Mouse (Mus musculus): Measurements from ENCODE around the gene Nebl. TPM values are rescaled to one million over a fixed set of nuclear protein-coding genes. Genes with fewer than 3 reads are reported as not detected.

Nebl gene
- total and polyA plus RNA-seq, 3 experiments: 4.7 to 5.4 TPM; not detected in 1

DNA sequence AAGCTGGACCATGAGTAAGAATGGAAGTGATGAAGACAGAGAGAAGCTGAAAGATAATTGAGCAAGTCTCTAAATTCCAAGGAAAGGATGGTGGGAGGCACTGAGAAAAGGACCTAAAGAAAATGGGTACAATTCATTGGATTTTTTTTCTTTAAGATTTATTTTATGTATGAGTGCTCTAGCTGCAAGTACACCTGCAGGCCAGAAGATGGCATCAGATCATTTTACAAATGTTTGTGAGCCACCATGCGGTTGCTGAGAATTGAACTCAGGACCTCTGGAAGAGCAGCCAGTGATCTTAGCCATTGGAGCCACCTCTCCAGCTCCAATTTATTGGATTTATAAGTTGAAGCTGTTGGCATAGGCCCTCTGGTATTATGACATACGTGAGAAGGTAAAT is 316.9 kb downstream of the Nebl start:
- TF ChIP-seq RAD21 (IDR thresholded peaks at IDR 0.05; ENCODE audit: low read depth, low read length): peak; percentile 36
- TF ChIP-seq HCFC1 (IDR thresholded peaks at IDR 0.05; ENCODE audit: low read depth, low read length): no peak
- TF ChIP-seq POLR2AphosphoS2 (IDR thresholded peaks at IDR 0.05; ENCODE audit: low read length): no peak
- no peak for TF ChIP-seq TAL1 (IDR thresholded peaks at IDR 0.05; ENCODE audit: low read length)
- no peak for TF ChIP-seq USF1 (IDR thresholded peaks at IDR 0.05; ENCODE audit: low read depth, low read length)
- no peak for TF ChIP-seq MYC (IDR thresholded peaks at IDR 0.05; ENCODE audit: low read depth, low read length)
- TF ChIP-seq GABPA (IDR thresholded peaks at IDR 0.05; ENCODE audit: low read depth, low read length): no peak
- TF ChIP-seq CTCF (IDR thresholded peaks at IDR 0.05 in 2 of 3, conservative IDR thresholded peaks at IDR 0.05 in 1 of 3; ENCODE audit: control insufficient read depth in 1 of 3, insufficient read depth in 1 of 3, low read depth in 2 of 3, low read length in 3 of 3, poor library complexity in 1 of 3, severe bottlenecking in 1 of 3): peak; percentile 16 to 63 (median 29); a peak in 3 of 6 replicates
- TF ChIP-seq USF2 (IDR thresholded peaks at IDR 0.05; ENCODE audit: borderline replicate concordance in 1 of 2, insufficient read depth in 1 of 2, low read depth in 1 of 2, low read length in 2 of 2): no peak
- no peak for TF ChIP-seq ZNF384 (IDR thresholded peaks at IDR 0.05; ENCODE audit: low read depth, low read length)
- TF ChIP-seq CHD2 (IDR thresholded peaks at IDR 0.05; ENCODE audit: low read length): no peak
- no peak for TF ChIP-seq ZMIZ1 (IDR thresholded peaks at IDR 0.05; ENCODE audit: low read depth, low read length)
- peak; percentile 58 for TF ChIP-seq SMC3 (IDR thresholded peaks at IDR 0.05; ENCODE audit: low read depth, low read length)
- no peak for TF ChIP-seq MEF2A (IDR thresholded peaks at IDR 0.05; ENCODE audit: extremely low read depth, insufficient replicate concordance, low read depth, low read length, poor library complexity, severe bottlenecking)
- TF ChIP-seq ZKSCAN1 (IDR thresholded peaks at IDR 0.05; ENCODE audit: low read depth, low read length): no peak
- no peak for TF ChIP-seq E2F4 (IDR thresholded peaks at IDR 0.05; ENCODE audit: borderline replicate concordance, low read depth, low read length)
- no peak for TF ChIP-seq NELFE (IDR thresholded peaks at IDR 0.05; ENCODE audit: low read depth, low read length)
- peaks cover 0 to 4% of the 10 kb centered on the region in 2 experiments; a peak in 1 of 4 replicates for H3K36me3 ChIP-seq (ENCODE audit: control insufficient read depth in 1 of 2, insufficient read depth in 2 of 2, low read length in 2 of 2)
- H3K27me3 ChIP-seq (ENCODE audit: control insufficient read depth in 1 of 2, insufficient read depth in 2 of 2, low read length in 2 of 2): no peaks in the 10 kb centered on the region
- H3K9ac ChIP-seq (ENCODE audit: control insufficient read depth, low read depth, low read length, poor library complexity, severe bottlenecking): no peak overlapping the region
- DNase-seq (ENCODE audit: low read depth, low spot score): peak; percentile 53
- H3K9me3 ChIP-seq (replicated peaks; ENCODE audit: insufficient read depth, low read length): no peaks in the 10 kb centered on the region
- H3K27ac ChIP-seq (ENCODE audit: control insufficient read depth, low read depth, low read length): no peak overlapping the region
- H3K79me2 ChIP-seq (ENCODE audit: control insufficient read depth, insufficient read depth, low read length, poor library complexity): no peaks in the 10 kb centered on the region
- peaks cover 0 to 4% of the 10 kb centered on the region in 2 experiments; a peak in 3 of 4 replicates for H3K4me1 ChIP-seq (ENCODE audit: control insufficient read depth in 1 of 2, insufficient read depth in 2 of 2, low read length in 2 of 2)
- no peak overlapping the region for H3K4me3 ChIP-seq (ENCODE audit: control insufficient read depth in 1 of 2, insufficient read depth in 1 of 2, low read depth in 2 of 2, low read length in 2 of 2)

DNA sequence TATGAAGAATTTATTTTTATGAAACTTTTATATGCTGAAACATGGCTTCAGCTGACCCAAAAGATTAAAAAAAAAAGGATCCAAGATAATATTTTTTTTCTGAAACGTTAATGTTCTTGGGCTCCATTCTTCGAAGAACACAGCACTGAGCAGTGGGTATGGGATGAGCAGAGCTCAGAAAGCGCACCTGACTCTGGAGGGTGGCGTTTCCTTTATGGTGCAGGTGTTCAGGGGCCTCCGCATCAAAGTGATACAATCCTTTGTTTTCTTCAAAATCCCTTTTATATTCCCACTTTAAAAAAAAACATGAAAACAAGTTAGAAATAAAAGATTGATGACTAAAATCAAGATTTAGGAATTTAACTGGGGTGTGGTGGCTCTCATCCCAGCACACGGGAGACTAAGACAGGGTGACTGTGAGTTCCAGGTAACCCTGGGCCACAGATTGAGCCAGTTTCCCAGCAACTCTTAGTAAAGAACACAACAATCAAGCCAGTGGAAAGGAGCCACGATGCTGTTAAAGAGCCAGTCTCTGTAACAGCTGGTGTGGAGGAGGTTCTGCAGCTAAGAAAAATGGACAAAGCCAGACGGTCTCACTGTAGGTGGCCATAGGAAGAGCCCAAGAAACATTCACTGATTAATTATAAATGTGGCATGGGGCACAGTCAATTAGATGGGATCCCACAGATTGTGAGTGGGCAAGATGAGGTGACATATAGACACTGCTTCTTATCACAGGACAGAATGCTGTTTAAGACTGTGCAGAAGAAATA is 317.6 kb downstream of the Nebl start:
- Histone ChIP-seq H3K4me1 (ENCODE audit: control insufficient read depth in 1 of 2, insufficient read depth in 2 of 2, low read length in 2 of 2) (peaks cover 0 to 7% of the 10 kb centered on the region in 2 experiments; a peak in 3 of 4 replicates), H3K27ac (ENCODE audit: control insufficient read depth, low read depth, low read length) (no peak overlapping the region), H3K9ac (ENCODE audit: control insufficient read depth, low read depth, low read length, poor library complexity, severe bottlenecking) (no peak overlapping the region), H3K9me3 (replicated peaks; ENCODE audit: insufficient read depth, low read length) (no peaks in the 10 kb centered on the region), H3K36me3 (ENCODE audit: control insufficient read depth in 1 of 2, insufficient read depth in 2 of 2, low read length in 2 of 2) (peaks cover 0 to 4% of the 10 kb centered on the region in 2 experiments; a peak in 1 of 4 replicates), H3K4me3 (ENCODE audit: control insufficient read depth in 1 of 2, insufficient read depth in 1 of 2, low read depth in 2 of 2, low read length in 2 of 2) (no peak overlapping the region), H3K79me2 (ENCODE audit: control insufficient read depth, insufficient read depth, low read length, poor library complexity) (no peaks in the 10 kb centered on the region), H3K27me3 (ENCODE audit: control insufficient read depth in 1 of 2, insufficient read depth in 2 of 2, low read length in 2 of 2) (no peaks in the 10 kb centered on the region)
- TF ChIP-seq JUND (IDR thresholded peaks at IDR 0.05; ENCODE audit: low read depth, low read length) (no peak), POLR2AphosphoS5 (IDR thresholded peaks at IDR 0.05; ENCODE audit: borderline replicate concordance, low read depth, low read length) (no peak), CTCF (IDR thresholded peaks at IDR 0.05 in 2 of 3, conservative IDR thresholded peaks at IDR 0.05 in 1 of 3; ENCODE audit: control insufficient read depth in 1 of 3, insufficient read depth in 1 of 3, low read depth in 2 of 3, low read length in 3 of 3, poor library complexity in 1 of 3, severe bottlenecking in 1 of 3) (no peak), RCOR1 (IDR thresholded peaks at IDR 0.05; ENCODE audit: low read depth, low read length) (no peak), GATA1 (IDR thresholded peaks at IDR 0.05; ENCODE audit: low read depth, low read length) (no peak), POLR2A (IDR thresholded peaks at IDR 0.05; ENCODE audit: control insufficient read depth in 1 of 2, insufficient read depth in 1 of 2, low read depth in 1 of 2, low read length in 2 of 2, poor library complexity in 1 of 2) (no peak)
- no peak for DNase-seq (ENCODE audit: low read depth, low spot score)
